Mouse (Mus musculus): ENCODE data around the gene Ngdn. TPM values are rescaled to one million over a fixed set of nuclear protein-coding genes. Genes with fewer than 3 reads are reported as not detected.
"Not testable (repeated sequence)": the region's sequence is repeated elsewhere in the genome, so short reads cannot be mapped to it uniquely, and the experiment has no call there.

Gene Ngdn
- polyA plus RNA-seq, 1 experiment from 2014 or later = 97.5 TPM

- no peak for DNase-seq (ENCODE audit: low spot score)
- H3K4me1 ChIP-seq = peaks cover 8% of the 10 kb centered on the region
- no peak overlapping the region for H3K4me3 ChIP-seq
- H3K27me3 ChIP-seq (ENCODE audit: low read depth, poor library complexity, severe bottlenecking) = no peaks in the 10 kb centered on the region
- peaks cover 75% of the 10 kb centered on the region for H3K36me3 ChIP-seq
- 90% methylated on average over 15 of the region's 15 CpGs for WGBS
- H3K9me3 ChIP-seq (replicated peaks) = no peaks in the 10 kb centered on the region
- H3K27ac ChIP-seq = no peak overlapping the region
Observed at GRCm38 (mm10) chr14:55023011-55023410, 7.8 kb downstream of the Ngdn start.

- Histone ChIP-seq H3K27me3 (ENCODE audit: low read depth, poor library complexity, severe bottlenecking) (no peaks in the 10 kb centered on the region), H3K27ac (no peak overlapping the region), H3K4me1 (peaks cover 20% of the 10 kb centered on the region), H3K36me3 (peaks cover 64% of the 10 kb centered on the region), H3K4me3 (no peak overlapping the region), H3K9me3 (replicated peaks) (no peaks in the 10 kb centered on the region)
- 66% methylated on average over 7 of the region's 7 CpGs for WGBS
- peak; percentile 75 for DNase-seq (ENCODE audit: low spot score)
Observed at GRCm38 (mm10) chr14:55024236-55024635, 9.0 kb downstream of the Ngdn start.

- Histone ChIP-seq H3K27me3 (ENCODE audit: low read depth, poor library complexity, severe bottlenecking) (no peaks in the 10 kb centered on the region), H3K9me3 (replicated peaks) (no peaks in the 10 kb centered on the region), H3K27ac (no peak overlapping the region), H3K4me1 (peaks cover 21% of the 10 kb centered on the region), H3K36me3 (peaks cover 56% of the 10 kb centered on the region), H3K4me3 (no peak overlapping the region)
- WGBS = 78% methylated on average over 5 of the region's 5 CpGs
- no peak for DNase-seq (ENCODE audit: low spot score)
Observed at GRCm38 (mm10) chr14:55025527-55025926, 10.3 kb downstream of the Ngdn start.

- H3K4me3 ChIP-seq = no peak overlapping the region
- peaks cover 38% of the 10 kb centered on the region for H3K36me3 ChIP-seq
- H3K27me3 ChIP-seq (ENCODE audit: low read depth, poor library complexity, severe bottlenecking) = no peaks in the 10 kb centered on the region
- no peaks in the 10 kb centered on the region for H3K9me3 ChIP-seq (replicated peaks)
- WGBS = 25% methylated on average over 5 of the region's 5 CpGs
- DNase-seq (ENCODE audit: low spot score) = peak; percentile 70
- peaks cover 21% of the 10 kb centered on the region for H3K4me1 ChIP-seq
- no peak overlapping the region for H3K27ac ChIP-seq
Observed at GRCm38 (mm10) chr14:55027251-55027650, 12.0 kb downstream of the Ngdn start.

- Histone ChIP-seq H3K9me3 (replicated peaks) (no peaks in the 10 kb centered on the region), H3K27ac (no peak overlapping the region), H3K36me3 (peaks cover 34% of the 10 kb centered on the region), H3K4me1 (peaks cover 21% of the 10 kb centered on the region), H3K27me3 (ENCODE audit: low read depth, poor library complexity, severe bottlenecking) (no peaks in the 10 kb centered on the region), H3K4me3 (no peak overlapping the region)
- no peak for DNase-seq (ENCODE audit: low spot score)
- WGBS = 47% methylated on average over 6 of the region's 6 CpGs
Observed at GRCm38 (mm10) chr14:55027653-55028052, 12.4 kb downstream of the Ngdn start.

- Histone ChIP-seq H3K4me1 (peaks cover 21% of the 10 kb centered on the region), H3K27me3 (ENCODE audit: low read depth, poor library complexity, severe bottlenecking) (no peaks in the 10 kb centered on the region), H3K4me3 (peak overlapping the region; percentile 30), H3K9me3 (replicated peaks) (no peaks in the 10 kb centered on the region), H3K36me3 (peaks cover 27% of the 10 kb centered on the region), H3K27ac (peak overlapping the region; percentile 46; the same call in 1 of the 2 replicates)
- WGBS = 12% methylated on average over 5 of the region's 5 CpGs
- peak; percentile 39 for DNase-seq (ENCODE audit: low spot score)
Observed at GRCm38 (mm10) chr14:55028333-55028835, 13.1 kb downstream of the Ngdn start.

GRCm38 (mm10) chr14:55029034-55029698, 13.9 kb downstream of the Ngdn start:
- no peaks in the 10 kb centered on the region for H3K27me3 ChIP-seq (ENCODE audit: low read depth, poor library complexity, severe bottlenecking)
- H3K4me3 ChIP-seq = no peak overlapping the region
- H3K36me3 ChIP-seq = peaks cover 19% of the 10 kb centered on the region
- peak; percentile 40 for DNase-seq (ENCODE audit: low spot score)
- no peak overlapping the region; the same call in 1 of the 2 replicates for H3K27ac ChIP-seq
- peaks cover 21% of the 10 kb centered on the region for H3K4me1 ChIP-seq
- H3K9me3 ChIP-seq (replicated peaks) = no peaks in the 10 kb centered on the region
- WGBS = 7% methylated on average over 11 of the region's 11 CpGs

- WGBS = 60% methylated on average over 19 of the region's 19 CpGs
- no peak for DNase-seq (ENCODE audit: low spot score)
- peaks cover 16% of the 10 kb centered on the region for H3K4me1 ChIP-seq
- no peak overlapping the region for H3K27ac ChIP-seq
- no peak overlapping the region for H3K4me3 ChIP-seq
- no peaks in the 10 kb centered on the region for H3K9me3 ChIP-seq (replicated peaks)
- H3K36me3 ChIP-seq = no peaks in the 10 kb centered on the region
- H3K27me3 ChIP-seq (ENCODE audit: low read depth, poor library complexity, severe bottlenecking) = no peaks in the 10 kb centered on the region
Observed at GRCm38 (mm10) chr14:55032695-55033225, 17.5 kb downstream of the Ngdn start.

- H3K4me3 ChIP-seq; H3K27me3 ChIP-seq (ENCODE audit: low read depth, poor library complexity, severe bottlenecking); H3K27ac ChIP-seq; H3K4me1 ChIP-seq; H3K36me3 ChIP-seq; DNase-seq (ENCODE audit: low spot score); H3K9me3 ChIP-seq (replicated peaks): not testable (repeated sequence)
- 100% methylated on average over 1 of the region's 2 CpGs for WGBS
Observed at GRCm38 (mm10) chr14:55043694-55044093, 28.4 kb downstream of the Ngdn start.

- Histone ChIP-seq H3K27ac (no peak overlapping the region), H3K4me3 (no peak overlapping the region), H3K36me3 (no peaks in the 10 kb centered on the region), H3K27me3 (ENCODE audit: low read depth, poor library complexity, severe bottlenecking) (no peaks in the 10 kb centered on the region), H3K9me3 (replicated peaks) (no peaks in the 10 kb centered on the region), H3K4me1 (peaks cover 3% of the 10 kb centered on the region; the same call in 1 of the 2 replicates)
- no peak for DNase-seq (ENCODE audit: low spot score)
- 86% methylated on average over 2 of the region's 2 CpGs for WGBS
Observed at GRCm38 (mm10) chr14:55047971-55048531, 32.8 kb downstream of the Ngdn start.

- DNase-seq (ENCODE audit: low spot score) = no peak
- H3K36me3 ChIP-seq = no peaks in the 10 kb centered on the region
- 89% methylated on average over 9 of the region's 9 CpGs for WGBS
- H3K27ac ChIP-seq = no peak overlapping the region
- peaks cover 3% of the 10 kb centered on the region; the same call in 1 of the 2 replicates for H3K4me1 ChIP-seq
- no peak overlapping the region for H3K4me3 ChIP-seq
- H3K9me3 ChIP-seq (replicated peaks) = no peaks in the 10 kb centered on the region
- no peaks in the 10 kb centered on the region for H3K27me3 ChIP-seq (ENCODE audit: low read depth, poor library complexity, severe bottlenecking)
Observed at GRCm38 (mm10) chr14:55052496-55052895, 37.2 kb downstream of the Ngdn start.

GRCm38 (mm10) chr14:55053050-55053449, 37.8 kb downstream of the Ngdn start:
- H3K9me3 ChIP-seq (replicated peaks) = no peaks in the 10 kb centered on the region
- H3K36me3 ChIP-seq = no peaks in the 10 kb centered on the region
- 83% methylated on average over 4 of the region's 4 CpGs for WGBS

GRCm38 (mm10) chr14:55053708-55054190, 38.5 kb downstream of the Ngdn start:
- no peaks in the 10 kb centered on the region for H3K27me3 ChIP-seq (ENCODE audit: low read depth, poor library complexity, severe bottlenecking)
- peaks cover 3% of the 10 kb centered on the region; the same call in 1 of the 2 replicates for H3K4me1 ChIP-seq
- no peak for DNase-seq (ENCODE audit: low spot score)
- H3K27ac ChIP-seq = no peak overlapping the region
- H3K36me3 ChIP-seq = no peaks in the 10 kb centered on the region
- no peak overlapping the region for H3K4me3 ChIP-seq
- no peaks in the 10 kb centered on the region for H3K9me3 ChIP-seq (replicated peaks)
- WGBS = 91% methylated on average over 17 of the region's 17 CpGs

More at GRCm38 (mm10) chr14:55053050-55053449, 37.8 kb downstream of the Ngdn start:
- no peak overlapping the region for H3K4me3 ChIP-seq
- DNase-seq (ENCODE audit: low spot score) = no peak
- no peaks in the 10 kb centered on the region for H3K27me3 ChIP-seq (ENCODE audit: low read depth, poor library complexity, severe bottlenecking)
- peaks cover 3% of the 10 kb centered on the region; the same call in 1 of the 2 replicates for H3K4me1 ChIP-seq
- no peak overlapping the region for H3K27ac ChIP-seq

Measured in limb, embryonic 10.5 days (tissue).